Mouse (Mus musculus) limb, embryonic 13.5 days (tissue): ENCODE data around the gene Diexf. TPM values are rescaled to one million over a fixed set of nuclear protein-coding genes. Genes with fewer than 3 reads are reported as not detected.

Experiments used
- ATAC-seq: fragments of 200-750 bp; cut with Nextera tagmentation; 2 replicates; pipeline ENCODE4 v1.8.0; 2017; ENCODE audit warnings: low read depth, moderate number of reproducible peaks, moderate TSS enrichment; ENCODE audit not compliant: low FRiP score
- H3K27ac ChIP-seq: fragments of 300-500 bp; sonication (generic); 2 replicates; pipeline ENCODE4 v1.5.1; 2015; ENCODE audit warnings: inconsistent platforms, mild to moderate bottlenecking, moderate library complexity
- H3K27me3 ChIP-seq: fragments of 300-500 bp; sonication (generic); 2 replicates; pipeline ENCODE4 v1.6.1; 2015; ENCODE audit warnings: mild to moderate bottlenecking, inconsistent platforms
- H3K36me3 ChIP-seq: fragments of 300-500 bp; sonication (generic); 2 replicates; pipeline ENCODE4 v1.6.1; 2015; ENCODE audit warnings: inconsistent platforms, mild to moderate bottlenecking, moderate library complexity
- H3K4me1 ChIP-seq: fragments of 300-500 bp; sonication (generic); 2 replicates; pipeline ENCODE4 v1.6.1; 2015; ENCODE audit warnings: inconsistent platforms
- H3K4me2 ChIP-seq: fragments of 300-500 bp; sonication (generic); replicated peaks from 2 replicates; pipeline ENCODE4 v1.6.1; 2015; ENCODE audit warnings: inconsistent platforms, mild to moderate bottlenecking, moderate library complexity
- H3K4me3 ChIP-seq: fragments of 300-500 bp; sonication (generic); 2 replicates; pipeline ENCODE4 v1.5.1; 2015; ENCODE audit warnings: moderate library complexity, mild to moderate bottlenecking, inconsistent platforms
- H3K9ac ChIP-seq: fragments of 300-500 bp; sonication (generic); 2 replicates; pipeline ENCODE4 v1.6.1; 2015; ENCODE audit warnings: mild to moderate bottlenecking, inconsistent platforms
- H3K9me3 ChIP-seq: fragments of 300-500 bp; sonication (generic); 2 replicates; pipeline ENCODE4 v1.6.1; 2016; ENCODE audit warnings: inconsistent platforms
- WGBS: fragments of 180-500 bp; shearing (Covaris S2); methylation state at CpG from one replicate; pipeline ENCODE4 v1.1.7; 2015; 5-methylcytosine and 5-hydroxymethylcytosine counted together
- polyA plus RNA-seq: library from polyadenylated mRNA; unstranded; fragments of >200 nt; fragmentation: Nextera tagmentation; extraction: Ambion mirVana; gene quantifications from 2 replicates; pipeline ENCODE4 v1.2.1, GENCODE M21; 2015

Gene Diexf
- polyA plus RNA-seq, 1 experiment from 2014 or later, result 9.4 TPM

DNA sequence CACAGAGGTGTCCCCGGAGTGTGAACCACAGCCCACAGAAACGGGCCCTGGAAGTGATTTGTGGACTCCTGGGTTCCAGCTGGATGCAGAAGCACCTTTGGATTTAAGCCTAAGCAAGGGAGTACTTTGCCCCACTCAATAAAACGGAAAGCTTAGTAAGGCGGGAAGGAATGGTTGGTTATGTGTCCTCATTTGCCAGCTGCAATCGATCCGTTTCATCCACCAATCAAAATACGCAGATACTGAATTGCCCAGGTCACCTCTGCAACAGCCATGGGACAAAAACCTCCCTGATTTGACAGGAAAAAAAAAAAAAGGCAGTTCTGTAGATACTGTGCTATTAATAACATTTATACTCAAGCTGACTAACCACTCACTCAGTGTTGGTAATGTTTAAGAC lies 47.0 kb downstream of the Diexf start:
- H3K4me1 ChIP-seq, result peaks cover 38% of the 10 kb centered on the region
- H3K4me3 ChIP-seq, result no peak overlapping the region
- H3K4me2 ChIP-seq, result no peak overlapping the region
- H3K27ac ChIP-seq, result no peak overlapping the region
- no peak overlapping the region for H3K9ac ChIP-seq
- 0 out of 2 replicates have a peak, but pooled peaks have one; percentile 30 for ATAC-seq
- H3K9me3 ChIP-seq, result no peaks in the 10 kb centered on the region
- no peaks in the 10 kb centered on the region for H3K27me3 ChIP-seq
- 55% methylated on average over 7 of the region's 7 CpGs for WGBS
- H3K36me3 ChIP-seq, result no peaks in the 10 kb centered on the region

DNA sequence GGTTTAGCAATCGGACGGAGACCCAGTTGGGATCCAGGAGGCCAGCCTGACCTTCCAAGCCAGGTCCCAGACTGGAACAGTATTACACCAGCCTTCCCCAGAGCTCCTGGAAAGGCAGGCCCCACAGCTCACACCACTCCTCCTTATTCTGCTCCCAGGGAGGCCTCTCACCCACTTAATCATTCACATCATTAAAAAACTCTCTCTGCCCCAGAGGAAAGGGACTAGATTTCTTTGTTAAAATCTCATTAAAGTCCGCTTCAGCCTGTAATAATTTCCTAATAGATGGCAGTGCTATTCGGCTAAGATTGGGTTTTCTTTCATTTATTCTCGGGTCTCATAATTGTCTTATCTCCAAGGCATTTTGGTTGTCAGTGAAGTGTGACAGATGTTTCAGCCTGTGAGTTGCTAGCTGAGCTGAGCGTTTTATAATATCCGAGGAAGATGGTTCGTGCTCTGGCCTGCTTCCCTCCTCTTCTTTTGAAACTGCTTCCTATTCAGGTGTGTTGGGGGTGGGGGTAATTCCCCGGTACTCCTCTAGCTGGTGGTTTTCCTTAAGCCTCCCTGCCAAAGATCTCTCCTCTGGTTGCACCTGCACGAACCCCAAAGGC lies 47.7 kb downstream of the Diexf start:
- Histone ChIP-seq H3K9ac (no peak overlapping the region), H3K36me3 (no peaks in the 10 kb centered on the region), H3K27me3 (no peaks in the 10 kb centered on the region), H3K9me3 (no peaks in the 10 kb centered on the region), H3K27ac (no peak overlapping the region), H3K4me2 (0 out of 2 replicates have a peak overlapping the region, but pooled peaks have one; percentile 7), H3K4me1 (peaks cover 34% of the 10 kb centered on the region), H3K4me3 (no peak overlapping the region)
- 20% methylated on average over 10 of the region's 10 CpGs for WGBS
- ATAC-seq, result no peak

DNA sequence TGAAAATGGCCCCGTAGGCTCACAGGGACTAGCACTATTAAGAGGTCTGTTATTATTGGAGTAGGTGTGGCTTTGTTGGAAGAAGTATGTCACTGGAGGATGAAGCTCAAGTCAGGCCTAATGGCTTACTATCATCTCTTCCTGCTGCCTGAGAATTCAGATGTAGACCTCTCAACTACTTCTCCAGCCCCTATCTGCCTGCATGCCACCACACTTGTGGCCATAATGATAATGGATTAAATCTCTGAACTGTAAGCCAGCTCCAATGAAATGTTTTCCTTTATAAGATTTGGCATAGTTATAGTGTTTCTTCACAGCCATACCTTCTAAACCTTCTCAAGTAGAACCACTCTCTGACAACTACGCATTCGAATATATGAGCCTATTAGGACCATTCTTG lies 67.5 kb downstream of the Diexf start:
- no peak for ATAC-seq
- peaks cover 9% of the 10 kb centered on the region for H3K4me1 ChIP-seq
- H3K9me3 ChIP-seq, result no peaks in the 10 kb centered on the region
- no peaks in the 10 kb centered on the region for H3K36me3 ChIP-seq
- H3K4me3 ChIP-seq, result no peak overlapping the region
- no peak overlapping the region for H3K9ac ChIP-seq
- no peaks in the 10 kb centered on the region for H3K27me3 ChIP-seq
- H3K27ac ChIP-seq, result no peak overlapping the region
- no peak overlapping the region for H3K4me2 ChIP-seq
- 90% methylated on average over 3 of the region's 3 CpGs for WGBS

DNA sequence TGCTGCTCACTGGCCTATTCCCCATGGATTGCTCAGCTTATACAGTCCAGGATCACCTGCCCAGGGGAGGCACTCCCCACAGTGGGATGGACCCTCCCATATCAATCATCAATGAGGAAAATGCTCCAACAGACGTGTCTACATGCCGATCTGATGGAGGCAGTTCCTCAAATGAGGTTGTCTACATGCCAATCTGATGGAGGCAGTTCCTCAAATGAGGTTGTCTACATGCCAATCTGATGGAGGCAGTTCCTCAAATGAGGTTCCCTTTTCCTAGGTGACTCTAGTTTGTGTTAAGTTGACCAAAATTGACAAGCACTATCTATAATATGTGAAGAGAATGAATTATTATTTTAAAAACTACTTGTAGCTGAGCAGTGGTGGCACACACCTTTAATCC lies 69.9 kb downstream of the Diexf start:
- Histone ChIP-seq H3K36me3 (no peaks in the 10 kb centered on the region), H3K4me3 (no peak overlapping the region), H3K27ac (no peak overlapping the region), H3K4me1 (peaks cover 7% of the 10 kb centered on the region), H3K9ac (no peak overlapping the region), H3K9me3 (no peaks in the 10 kb centered on the region), H3K4me2 (no peak overlapping the region), H3K27me3 (no peaks in the 10 kb centered on the region)
- no peak for ATAC-seq
- 77% methylated on average over 2 of the region's 2 CpGs for WGBS

DNA sequence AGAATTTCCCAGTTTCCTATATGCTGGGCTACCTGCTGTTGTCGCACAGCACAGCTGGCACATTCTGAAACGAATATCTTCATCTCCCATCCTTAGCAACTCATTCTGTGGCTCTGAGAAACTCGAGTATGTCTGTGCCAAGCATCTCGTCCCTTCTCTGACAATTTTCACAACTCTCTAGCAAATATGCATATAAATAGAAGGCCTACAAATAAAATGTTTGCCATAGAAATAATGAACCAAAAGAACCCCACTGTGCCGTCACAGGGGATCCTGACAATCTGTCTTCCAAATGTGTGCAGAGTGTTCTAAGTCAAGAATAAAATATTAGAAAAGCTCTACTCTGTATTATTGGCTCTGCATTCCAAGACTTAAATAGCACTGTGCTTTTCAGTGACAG lies 70.5 kb downstream of the Diexf start:
- no peaks in the 10 kb centered on the region for H3K9me3 ChIP-seq
- 82% methylated on average over 5 of the region's 5 CpGs for WGBS
- no peak overlapping the region for H3K27ac ChIP-seq
- no peak overlapping the region for H3K9ac ChIP-seq
- peaks cover 1% of the 10 kb centered on the region; the same call in 1 of the 2 replicates for H3K4me1 ChIP-seq
- H3K4me3 ChIP-seq, result no peak overlapping the region
- ATAC-seq, result no peak
- H3K36me3 ChIP-seq, result no peaks in the 10 kb centered on the region
- H3K4me2 ChIP-seq, result no peak overlapping the region
- no peaks in the 10 kb centered on the region for H3K27me3 ChIP-seq

DNA sequence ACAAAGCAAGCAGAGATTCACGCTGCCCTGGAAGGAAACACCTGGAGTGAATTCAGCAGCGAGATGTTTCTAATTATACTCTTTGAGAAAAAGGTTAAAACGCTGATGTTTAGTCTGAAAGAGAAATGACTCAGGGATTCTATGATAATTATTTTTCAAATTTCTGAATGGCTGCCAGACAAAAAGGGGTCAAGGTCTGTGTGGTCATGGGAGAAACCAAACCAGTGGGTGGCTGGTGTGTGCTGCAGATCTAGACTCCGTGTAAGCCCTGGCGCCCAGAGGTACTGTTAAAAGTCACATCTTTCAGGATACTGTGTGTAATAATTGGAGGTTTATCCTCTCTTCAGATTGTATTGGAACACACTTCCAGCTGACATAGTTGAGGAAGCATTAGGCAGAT lies 75.7 kb downstream of the Diexf start:
- Histone ChIP-seq H3K36me3 (no peaks in the 10 kb centered on the region), H3K4me1 (no peaks in the 10 kb centered on the region), H3K9ac (no peak overlapping the region), H3K27ac (no peak overlapping the region), H3K27me3 (no peaks in the 10 kb centered on the region), H3K9me3 (no peaks in the 10 kb centered on the region), H3K4me3 (no peak overlapping the region), H3K4me2 (no peak overlapping the region)
- no peak for ATAC-seq
- WGBS, result 51% methylated on average over 5 of the region's 5 CpGs

DNA sequence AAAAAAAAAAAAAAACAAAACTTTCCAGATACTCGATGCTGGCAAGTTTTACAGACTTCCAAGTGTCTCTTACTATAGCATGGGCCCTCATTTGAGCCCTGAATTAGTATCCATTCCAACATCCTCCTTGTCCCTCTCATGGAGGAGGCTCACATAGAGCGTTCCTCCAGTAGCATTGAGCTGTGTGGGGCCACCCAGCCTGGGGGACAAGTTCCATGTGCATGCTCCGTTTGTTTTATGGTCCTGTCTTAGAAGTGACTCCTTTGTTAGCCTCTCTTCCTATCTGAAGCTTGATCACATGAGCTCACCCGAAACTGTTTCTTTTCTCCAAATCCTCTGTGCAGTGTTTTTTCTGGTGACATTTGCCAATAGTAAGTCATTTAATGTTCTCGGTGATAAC lies 77.0 kb downstream of the Diexf start:
- Histone ChIP-seq H3K36me3 (no peaks in the 10 kb centered on the region), H3K9ac (no peak overlapping the region), H3K4me1 (no peaks in the 10 kb centered on the region), H3K9me3 (no peaks in the 10 kb centered on the region), H3K4me2 (no peak overlapping the region), H3K27me3 (no peaks in the 10 kb centered on the region), H3K4me3 (no peak overlapping the region), H3K27ac (no peak overlapping the region)
- WGBS, result 63% methylated on average over 5 of the region's 5 CpGs
- ATAC-seq, result no peak

DNA sequence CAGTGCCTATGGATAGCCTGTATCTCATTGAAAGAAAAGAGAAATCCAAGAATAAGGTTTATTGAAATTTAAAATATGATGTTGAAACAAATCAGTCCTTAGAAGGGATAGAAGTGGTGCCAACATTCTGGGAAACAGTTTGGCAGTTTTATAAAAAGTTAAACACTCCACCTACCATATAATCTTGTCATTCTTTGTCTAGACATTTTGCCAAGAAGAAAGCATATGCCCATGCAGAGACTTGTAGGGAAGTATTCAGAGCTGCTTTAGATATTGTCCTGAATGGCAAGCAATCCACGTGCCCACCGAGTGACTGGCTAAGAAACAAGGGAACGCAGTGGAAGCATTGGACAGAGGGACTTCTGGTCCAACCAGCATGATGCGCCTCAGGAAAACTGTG lies 82.5 kb downstream of the Diexf start:
- 81% methylated on average over 4 of the region's 4 CpGs for WGBS
- Histone ChIP-seq H3K4me3 (no peak overlapping the region), H3K27me3 (no peaks in the 10 kb centered on the region), H3K9me3 (no peaks in the 10 kb centered on the region), H3K36me3 (no peaks in the 10 kb centered on the region), H3K27ac (no peak overlapping the region), H3K4me1 (no peaks in the 10 kb centered on the region), H3K4me2 (no peak overlapping the region), H3K9ac (no peak overlapping the region)
- no peak for ATAC-seq

DNA sequence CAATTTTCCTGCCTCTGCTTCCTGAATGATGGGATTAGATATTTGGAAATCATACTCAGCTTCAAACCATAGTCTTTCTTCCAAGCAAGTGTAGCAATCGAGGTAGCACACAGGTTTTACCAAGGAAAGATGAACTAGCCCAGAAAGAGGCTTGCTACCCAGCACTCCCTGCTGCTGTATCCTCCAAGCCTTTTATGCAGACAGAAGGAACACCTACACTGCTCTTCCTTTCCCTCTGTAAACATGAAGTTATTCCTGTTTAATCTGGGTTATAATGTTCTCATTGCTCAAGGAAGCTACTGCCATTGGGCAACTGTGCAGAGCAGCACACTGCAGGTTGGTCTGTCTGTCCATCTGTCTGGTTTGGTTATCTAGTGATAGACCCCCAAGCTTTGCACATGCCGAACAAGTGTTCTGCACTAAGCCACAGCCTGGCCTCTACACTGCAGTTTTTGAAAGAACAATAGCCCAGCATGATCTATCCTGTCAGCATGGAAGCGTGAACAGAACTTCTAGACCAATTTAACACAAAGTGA lies 87.2 kb downstream of the Diexf start:
- Histone ChIP-seq H3K4me2 (no peak overlapping the region), H3K9me3 (no peaks in the 10 kb centered on the region), H3K36me3 (no peaks in the 10 kb centered on the region), H3K27me3 (no peaks in the 10 kb centered on the region), H3K4me3 (no peak overlapping the region), H3K9ac (no peak overlapping the region), H3K4me1 (no peaks in the 10 kb centered on the region), H3K27ac (no peak overlapping the region)
- ATAC-seq, result no peak
- 74% methylated on average over 3 of the region's 3 CpGs for WGBS

Other genes with a start within 250 kb of the Diexf start
- 3.2 and 3.6 TPM in 2 replicates for gene Syt14, start 94.5 kb downstream of the Diexf start, polyA plus RNA-seq
- 15.1 and 19.4 TPM in 2 replicates for gene Irf6, start 22.8 kb upstream of the Diexf start, polyA plus RNA-seq
- 18.1 and 18.2 TPM in 2 replicates for gene A130010J15Rik, start 37.8 kb upstream of the Diexf start, polyA plus RNA-seq
- 11.6 and 12.2 TPM in 2 replicates for gene Traf3ip3, start 71.4 kb upstream of the Diexf start, polyA plus RNA-seq
- 2.3 and 3.6 TPM in 2 replicates for gene Lamb3, start 77.4 kb upstream of the Diexf start, polyA plus RNA-seq
- 0.86 and 1.3 TPM in 2 replicates for gene Hsd11b1, start 133.8 kb upstream of the Diexf start, polyA plus RNA-seq
- gene G0s2, start 142.9 kb upstream of the Diexf start, polyA plus RNA-seq, result 18.7 and 19.3 TPM in 2 replicates
- 15.5 and 16.0 TPM in 2 replicates for gene Camk1g, start 240.0 kb upstream of the Diexf start, polyA plus RNA-seq